Mouse (Mus musculus): Measurements from ENCODE around the gene Ilvbl.

GRCm38 (mm10) chr10:78599865-78600264, 25.7 kb downstream of the Ilvbl start:
- TF ChIP-seq TAL1 (IDR thresholded peaks at IDR 0.05; ENCODE audit: low read length), result no peak
- TF ChIP-seq GATA1 (IDR thresholded peaks at IDR 0.05; ENCODE audit: low read length), result no peak

Data from erythroblast, embryonic 14.5 days (primary cell).